Mouse (Mus musculus): ENCODE measurements at regions not wholly inside any gene's neighbourhood (a gene's known extent, or its start where the extent isn't known, plus 50 kb on each side); places are given as distances from the start of the nearest gene placed in this dataset.
A peak's percentile ranks its signal among the peaks of the same experiment; 100 is the strongest.

DNA sequence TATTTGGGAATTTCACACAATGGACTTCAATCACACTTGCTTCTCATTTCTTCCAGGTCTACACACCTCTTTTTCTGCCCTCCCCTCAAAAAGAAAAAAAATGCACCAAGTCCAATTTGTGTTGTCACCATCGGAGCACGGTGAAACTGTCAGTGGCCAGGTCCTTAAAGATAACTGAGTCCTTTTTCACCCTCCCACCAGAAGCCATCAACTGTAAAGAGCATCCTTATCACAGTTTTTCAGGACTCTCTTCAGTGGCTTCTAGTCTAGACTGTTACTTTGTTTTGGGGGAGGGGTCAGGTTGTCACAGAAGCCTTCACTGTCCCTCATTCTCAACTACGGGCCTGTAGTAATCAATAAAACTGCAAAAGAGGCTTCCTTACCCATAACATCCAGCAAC, 91.5 kb upstream of the Zdhhc15 start:
- Histone ChIP-seq H3K9ac (replicated peaks; ENCODE audit: low read length) (no peak overlapping the region), H3K4me1 (ENCODE audit: insufficient read depth, low read length) (no peaks in the 10 kb centered on the region), H3K4me2 (ENCODE audit: low read depth, low read length) (no peak overlapping the region), H3K36me3 (ENCODE audit: insufficient read depth, low read length) (no peaks in the 10 kb centered on the region), H3K4me3 (ENCODE audit: low read length) (no peak overlapping the region), H3K27ac (no peak overlapping the region), H3K27me3 (ENCODE audit: insufficient read depth, low read length) (no peaks in the 10 kb centered on the region), H3K9me3 (ENCODE audit: low read length) (no peaks in the 10 kb centered on the region)
- ATAC-seq (no peak), DNase-seq (ENCODE audit: low spot score) (no peak)
- TF ChIP-seq CTCF (IDR thresholded peaks at IDR 0.05; ENCODE audit: low read depth) = no peak
- WGBS = 93% methylated on average over 3 of the region's 3 CpGs

DNA sequence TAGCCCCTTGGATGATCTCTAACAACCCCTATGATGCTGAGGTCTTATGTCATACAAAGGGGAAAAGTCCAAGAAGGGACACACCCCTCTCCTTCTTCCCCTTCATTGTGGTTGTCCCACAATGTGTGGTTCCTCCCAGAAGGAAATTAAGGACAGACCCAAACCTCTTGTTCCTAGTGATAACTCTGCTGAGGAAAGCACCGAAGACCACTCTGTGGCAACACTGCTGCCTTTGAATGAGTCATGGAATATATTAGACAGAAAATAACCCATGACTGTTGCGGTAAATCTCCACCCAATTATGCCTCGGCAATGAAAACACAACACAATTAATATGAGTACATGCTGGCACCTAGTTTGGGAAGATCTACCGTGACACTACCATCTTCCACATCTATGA, 89.4 kb upstream of the Zdhhc15 start:
- Histone ChIP-seq H3K27ac (no peak overlapping the region), H3K4me3 (ENCODE audit: low read length) (no peak overlapping the region), H3K9me3 (ENCODE audit: low read length) (no peaks in the 10 kb centered on the region), H3K9ac (replicated peaks; ENCODE audit: low read length) (no peak overlapping the region), H3K4me1 (ENCODE audit: insufficient read depth, low read length) (no peaks in the 10 kb centered on the region), H3K4me2 (ENCODE audit: low read depth, low read length) (no peak overlapping the region), H3K27me3 (ENCODE audit: insufficient read depth, low read length) (no peaks in the 10 kb centered on the region), H3K36me3 (ENCODE audit: insufficient read depth, low read length) (no peaks in the 10 kb centered on the region)
- no peak for DNase-seq (ENCODE audit: low spot score)
- no peak for ATAC-seq
- no peak for TF ChIP-seq CTCF (IDR thresholded peaks at IDR 0.05; ENCODE audit: low read depth)
- WGBS = 88% methylated on average over 4 of the region's 4 CpGs

DNA sequence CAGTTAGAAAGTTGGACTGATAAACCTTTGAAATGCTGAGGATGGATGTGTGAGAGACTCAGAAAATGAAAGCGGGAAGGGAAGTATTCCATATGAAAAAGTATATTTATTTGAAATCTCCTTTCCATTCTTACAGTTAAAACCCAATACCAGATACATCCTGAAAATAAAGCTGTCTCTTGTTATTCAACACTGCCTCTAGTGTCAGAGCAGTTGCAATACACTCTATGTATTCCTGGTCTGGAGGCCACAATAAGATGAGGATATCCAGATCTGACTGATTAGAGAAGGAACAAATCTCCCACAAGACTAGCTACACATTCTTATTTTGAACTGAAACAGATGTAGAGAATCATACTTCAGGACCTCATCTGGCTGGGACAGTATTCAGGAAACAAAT, 78.5 kb upstream of the Zdhhc15 start:
- Histone ChIP-seq H3K4me2 (ENCODE audit: low read depth, low read length) (no peak overlapping the region), H3K27ac (no peak overlapping the region), H3K4me3 (ENCODE audit: low read length) (no peak overlapping the region), H3K36me3 (ENCODE audit: insufficient read depth, low read length) (no peaks in the 10 kb centered on the region), H3K9me3 (ENCODE audit: low read length) (no peaks in the 10 kb centered on the region), H3K9ac (replicated peaks; ENCODE audit: low read length) (no peak overlapping the region), H3K27me3 (ENCODE audit: insufficient read depth, low read length) (0 out of 2 replicates have a peak, but pooled peaks cover 3% of the 10 kb centered on the region), H3K4me1 (ENCODE audit: insufficient read depth, low read length) (no peaks in the 10 kb centered on the region)
- WGBS = 74% methylated on average over 1 of the region's 1 CpGs
- peak; percentile 3 for DNase-seq (ENCODE audit: low spot score)
- no peak for ATAC-seq
- peak; percentile 54 for TF ChIP-seq CTCF (IDR thresholded peaks at IDR 0.05; ENCODE audit: low read depth)

Data from hindbrain, postnatal 0 days (tissue).